In genomic region chr8:70343696-70344095, GRCm38 (mm10) we compare ENCODE assay signal across 9 mouse cellular contexts. TPM values are rescaled to one million over a fixed set of nuclear protein-coding genes. Genes with fewer than 3 reads are reported as not detected.
DNase-seq lines count a peak whose midpoint lies in the region; ATAC-seq and TF ChIP-seq lines count a peak whose summit lies in the region.
"Had no signal": no experiment of that assay in that cellular context is flagged by ENCODE, and none has a peak within 500 bp of the region (broad histone marks: within the 10 kb centered on the region; RNA-seq: fewer than 3 reads in every experiment).

No protein-coding gene starts in this region.

- peak; percentile 56 for DNase-seq in CD4-positive, CD25-positive, alpha-beta regulatory T cell, adult 2 months (ENCODE audit: low read depth, low spot score)
- DNase-seq in left cerebral cortex, postnatal 14 days (ENCODE audit: low spot score in 2 of 2) = peak; percentile 47 to 79
- no peak for DNase-seq in left cerebral cortex, postnatal 36 days (ENCODE audit: low spot score in 2 of 2)
- DNase-seq in cerebellum, adult 2 months = peak; percentile 62 to 70
- DNase-seq in hindbrain, embryonic 14.5 days (ENCODE audit: low spot score) = peak; percentile 64
- peak; percentile 43 for DNase-seq in lung, postnatal 36 days
- no peak for DNase-seq in urinary bladder, postnatal 4 days (ENCODE audit: low spot score in 2 of 2)

- intact Hi-C loops in left cerebral cortex, postnatal 14 days (cut with DNase I) = loop anchor here (5.0 kb wide), 1 partner anchor 164 kb away; the partner anchor contains the start of gene Rex1bd
- intact Hi-C loops in left cerebral cortex, postnatal 36 days (cut with DNase I) = no loop called here

- H3K9ac ChIP-seq in hindbrain, embryonic 14.5 days = no peak overlapping the region
- H3K9ac ChIP-seq: midbrain, embryonic 12.5 days had no signal

- no peaks in the 10 kb centered on the region for H3K27me3 ChIP-seq in cerebellum, adult 2 months (ENCODE audit: control insufficient read depth, insufficient read depth, low read length)
- no peaks in the 10 kb centered on the region for H3K27me3 ChIP-seq in hindbrain, embryonic 14.5 days (ENCODE audit: control insufficient read depth, insufficient read depth, low read length)
- H3K27me3 ChIP-seq: midbrain, embryonic 12.5 days had no signal

- no peak for ATAC-seq in CD4-positive, CD25-positive, alpha-beta regulatory T cell, adult 4 months
- ATAC-seq in hindbrain, embryonic 14.5 days (ENCODE audit: low FRiP score) = peak; percentile 55; the same call in 1 of the 2 replicates

- no peak overlapping the region for H3K4me3 ChIP-seq in cerebellum, adult 2 months (replicated peaks; ENCODE audit: insufficient read depth, low read depth, low read length)
- no peak overlapping the region for H3K4me3 ChIP-seq in hindbrain, embryonic 14.5 days (replicated peaks; ENCODE audit: low read length)
- H3K4me3 ChIP-seq: midbrain, embryonic 12.5 days had no signal

- H3K4me2 ChIP-seq in hindbrain, embryonic 14.5 days (replicated peaks) = no peak overlapping the region
- H3K4me2 ChIP-seq: midbrain, embryonic 12.5 days had no signal

- peak; percentile 79 for TF ChIP-seq CTCF in cerebellum, adult 2 months (IDR thresholded peaks at IDR 0.05; ENCODE audit: borderline replicate concordance, insufficient read depth, low read depth, low read length)

- H3K27ac ChIP-seq in cerebellum, adult 2 months (ENCODE audit: insufficient read depth, low read length) = no peak overlapping the region
- no peak overlapping the region for H3K27ac ChIP-seq in hindbrain, embryonic 14.5 days
- H3K27ac ChIP-seq: midbrain, embryonic 12.5 days had no signal

- no peaks in the 10 kb centered on the region for H3K9me3 ChIP-seq in hindbrain, embryonic 14.5 days (ENCODE audit: control insufficient read depth, low read length)
- H3K9me3 ChIP-seq: midbrain, embryonic 12.5 days had no signal

- H3K4me1 ChIP-seq in cerebellum, adult 2 months (ENCODE audit: control insufficient read depth, insufficient read depth, low read length) = peaks cover 74% of the 10 kb centered on the region
- H3K4me1 ChIP-seq in hindbrain, embryonic 14.5 days (replicated peaks; ENCODE audit: control insufficient read depth, insufficient read depth, low read length) = no peaks in the 10 kb centered on the region; the same call in 1 of the 2 replicates

- 44% methylated on average over 6 of the region's 6 CpGs for WGBS in cerebellum, adult 2 months
- WGBS in hindbrain, embryonic 14.5 days = 62% methylated on average over 6 of the region's 6 CpGs

- peaks cover 51% of the 10 kb centered on the region for H3K36me3 ChIP-seq in hindbrain, embryonic 14.5 days (replicated peaks; ENCODE audit: control insufficient read depth, insufficient read depth)

- no peak for TF ChIP-seq POLR2A in cerebellum, adult 2 months (IDR thresholded peaks at IDR 0.05; ENCODE audit: borderline replicate concordance, insufficient read depth, low read length)

RNA-seq across cellular contexts. Expression of gene Upf1, which starts 9.4 kb away (rescaled TPM):
- polyA plus RNA-seq in CD4-positive, CD25-positive, alpha-beta regulatory T cell, adult 4 months (2017; shearing (Covaris generic)) = 10 to 100 TPM; 11.4 to 14.5 TPM
- total RNA-seq in left cerebral cortex, postnatal 14 days (2021) = 10 to 100 TPM; 49.8 to 53.4 TPM
- 10 to 100 TPM; 59.2 to 66.3 TPM for total RNA-seq in left cerebral cortex, postnatal 36 days (2021)
- 37.9 and 41.3 TPM in 2 replicates for polyA plus RNA-seq in cerebellum, adult 2 months (2012; rRNA removed)
- polyA plus RNA-seq in hindbrain, embryonic 14.5 days (2014; fragmentation: Nextera tagmentation; extraction: Ambion mirVana) = 17.3 and 17.9 TPM in 2 replicates

RNA-seq across cellular contexts. Expression of gene Gdf1, which starts 14.1 kb away (rescaled TPM):
- under 1 TPM in 1 of 2 experiments, not detected in 1; 0.71 TPM for polyA plus RNA-seq in CD4-positive, CD25-positive, alpha-beta regulatory T cell, adult 4 months (2017; shearing (Covaris generic))
- total RNA-seq in left cerebral cortex, postnatal 14 days (2021) = 10 to 100 TPM; 15.4 to 20.8 TPM
- 10 to 100 TPM; 15.3 to 23.7 TPM for total RNA-seq in left cerebral cortex, postnatal 36 days (2021)
- polyA plus RNA-seq in cerebellum, adult 2 months (2012; rRNA removed) = 19.1 and 21.0 TPM in 2 replicates
- polyA plus RNA-seq in hindbrain, embryonic 14.5 days (2014; fragmentation: Nextera tagmentation; extraction: Ambion mirVana) = 0.23 and 3.2 TPM in 2 replicates

RNA-seq across cellular contexts. Expression of gene Cers1, which starts 28.1 kb away (rescaled TPM):
- polyA plus RNA-seq in CD4-positive, CD25-positive, alpha-beta regulatory T cell, adult 4 months (2017; shearing (Covaris generic)) = not detected
- total RNA-seq in left cerebral cortex, postnatal 14 days (2021) = 100 to 1,000 TPM; 118 to 126 TPM
- total RNA-seq in left cerebral cortex, postnatal 36 days (2021) = 100 to 1,000 TPM; 101 to 104 TPM
- polyA plus RNA-seq in cerebellum, adult 2 months (2012; rRNA removed) = 55.5 and 56.8 TPM in 2 replicates
- 42.9 TPM in 2 replicates for polyA plus RNA-seq in hindbrain, embryonic 14.5 days (2014; fragmentation: Nextera tagmentation; extraction: Ambion mirVana)

RNA-seq across cellular contexts. Expression of gene Comp, which starts 29.7 kb away (rescaled TPM):
- polyA plus RNA-seq in CD4-positive, CD25-positive, alpha-beta regulatory T cell, adult 4 months (2017; shearing (Covaris generic)) = under 1 TPM in 1 of 2 experiments, not detected in 1; 0.28 TPM
- total RNA-seq in left cerebral cortex, postnatal 14 days (2021) = under 1 TPM; 0.51 to 0.72 TPM
- under 1 TPM; 0.25 to 0.88 TPM for total RNA-seq in left cerebral cortex, postnatal 36 days (2021)
- polyA plus RNA-seq in cerebellum, adult 2 months (2012; rRNA removed) = 2.2 and 3.1 TPM in 2 replicates
- 0.10 and 0.27 TPM in 2 replicates for polyA plus RNA-seq in hindbrain, embryonic 14.5 days (2014; fragmentation: Nextera tagmentation; extraction: Ambion mirVana)

RNA-seq across cellular contexts. Expression of gene Cope, which starts 41.4 kb away (rescaled TPM):
- polyA plus RNA-seq in CD4-positive, CD25-positive, alpha-beta regulatory T cell, adult 4 months (2017; shearing (Covaris generic)) = 100 to 1,000 TPM; 321 to 359 TPM
- 100 to 1,000 TPM; 122 to 132 TPM for total RNA-seq in left cerebral cortex, postnatal 14 days (2021)
- total RNA-seq in left cerebral cortex, postnatal 36 days (2021) = 100 to 1,000 TPM; 124 to 139 TPM
- 286 and 287 TPM in 2 replicates for polyA plus RNA-seq in cerebellum, adult 2 months (2012; rRNA removed)
- 256 and 288 TPM in 2 replicates for polyA plus RNA-seq in hindbrain, embryonic 14.5 days (2014; fragmentation: Nextera tagmentation; extraction: Ambion mirVana)

Comparison
In these comparisons a context has a peak if more than half of its experiments do, and no peak if none do; other contexts are left out.
1. DNase-seq: peak in CD4-positive, CD25-positive, alpha-beta regulatory T cell, adult 2 months (single experiment), left cerebral cortex, postnatal 14 days (2 of 2), cerebellum, adult 2 months (2 of 2), hindbrain, embryonic 14.5 days (single experiment) and lung, postnatal 36 days (single experiment); none in left cerebral cortex, postnatal 36 days (0 of 2) and urinary bladder, postnatal 4 days (0 of 2).
2. RNA of gene Cers1, which starts 28.1 kb away (polyA plus RNA-seq): 55.5 to 56.8 TPM in cerebellum, adult 2 months and 42.9 TPM in hindbrain, embryonic 14.5 days; not detected in CD4-positive, CD25-positive, alpha-beta regulatory T cell, adult 4 months; every median in the first group is over 10 times any median in the second.